Mouse (Mus musculus) intestine, postnatal 0 days (tissue): ENCODE results near the gene Gsk3b. TPM values are rescaled to one million over a fixed set of nuclear protein-coding genes. Genes with fewer than 3 reads are reported as not detected.

ENCODE experiments used
- ATAC-seq: fragments of 200-750 bp; cut with Nextera tagmentation; 2 replicates; pipeline ENCODE4 v1.8.0; 2017; ENCODE audit warnings: mild to moderate bottlenecking, moderate TSS enrichment, moderate library complexity
- H3K27ac ChIP-seq: fragments of 300-500 bp; sonication (generic); 2 replicates; pipeline ENCODE4 v1.5.1; 2014; ENCODE audit warnings: mild to moderate bottlenecking, low read depth, low read length, moderate library complexity
- H3K27me3 ChIP-seq: fragments of 300-500 bp; sonication (generic); replicated peaks from 2 replicates; pipeline ENCODE4 v1.6.1; 2014; ENCODE audit warnings: low read length, mixed read lengths; ENCODE audit not compliant: control insufficient read depth, insufficient read depth
- H3K36me3 ChIP-seq: fragments of 300-500 bp; sonication (generic); 2 replicates; pipeline ENCODE4 v1.6.1; 2014; ENCODE audit warnings: mild to moderate bottlenecking, moderate library complexity; ENCODE audit not compliant: control insufficient read depth, insufficient read depth
- H3K4me1 ChIP-seq: fragments of 300-500 bp; sonication (generic); replicated peaks from 2 replicates; pipeline ENCODE4 v1.6.1; 2014; ENCODE audit warnings: antibody characterized with exemption, low read length, mixed read lengths; ENCODE audit not compliant: control insufficient read depth, insufficient read depth
- H3K4me2 ChIP-seq: fragments of 300-500 bp; sonication (generic); replicated peaks from 2 replicates; pipeline ENCODE4 v1.6.1; 2014; ENCODE audit warnings: low read depth, mild to moderate bottlenecking, moderate library complexity
- H3K4me3 ChIP-seq: fragments of 300-500 bp; sonication (generic); 2 replicates; pipeline ENCODE4 v1.5.1; 2014; ENCODE audit warnings: low read depth, low read length
- H3K9ac ChIP-seq: fragments of 300-500 bp; sonication (generic); 2 replicates; pipeline ENCODE4 v1.6.1; 2014; ENCODE audit warnings: mild to moderate bottlenecking, low read depth, low read length
- H3K9me3 ChIP-seq: fragments of 300-500 bp; sonication (generic); 2 replicates; pipeline ENCODE4 v1.6.1; 2016; ENCODE audit warnings: mixed run types; ENCODE audit not compliant: control insufficient read depth
- CTCF ChIP-seq: sonication (generic); IDR thresholded peaks from 2 replicates; pipeline ENCODE4 v1.5.1; 2016; ENCODE audit warnings: low read depth, mild to moderate bottlenecking, control low read depth, antibody characterized with exemption, moderate library complexity
- WGBS: fragments of 180-500 bp; shearing (Covaris S2); extraction: QIAGEN DNeasy Blood & Tissue Kit; methylation state at CpG from one replicate; pipeline ENCODE4 v1.1.7; 2014; 5-methylcytosine and 5-hydroxymethylcytosine counted together
- polyA plus RNA-seq: library from polyadenylated mRNA; unstranded; fragments of >200 nt; fragmentation: Nextera tagmentation; extraction: Ambion mirVana; gene quantifications from 2 replicates; pipeline ENCODE4 v1.2.1, GENCODE M21; 2015

The Gsk3b gene
- polyA plus RNA-seq, 1 experiment from 2014 or later = 27.0 TPM

DNA sequence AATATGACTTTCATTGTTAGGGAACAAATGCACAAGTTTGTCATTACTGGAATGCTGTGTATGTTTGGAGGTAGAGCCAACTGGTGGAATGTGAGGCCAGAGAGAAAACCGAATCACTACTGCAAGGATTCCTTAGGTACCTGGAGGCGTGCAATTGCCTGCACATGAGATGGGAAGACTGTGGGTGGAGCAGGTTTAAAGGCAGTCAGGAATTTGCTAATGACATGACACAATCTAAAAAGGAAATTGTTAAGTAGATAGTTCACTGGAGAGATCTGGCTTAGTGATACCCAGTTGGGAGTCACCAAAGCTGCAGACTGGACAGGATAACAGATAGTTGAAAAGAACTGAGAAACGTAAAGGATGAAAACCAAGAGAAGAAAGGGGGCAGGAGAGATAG lies 73.2 kb downstream of the Gsk3b start:
- no peaks in the 10 kb centered on the region for H3K9me3 ChIP-seq
- 60% methylated on average over 3 of the region's 3 CpGs for WGBS
- no peak for ATAC-seq
- H3K4me3 ChIP-seq = no peak overlapping the region
- no peaks in the 10 kb centered on the region for H3K4me1 ChIP-seq
- H3K4me2 ChIP-seq = no peak overlapping the region
- H3K27me3 ChIP-seq = no peaks in the 10 kb centered on the region
- no peak overlapping the region for H3K9ac ChIP-seq
- no peak for TF ChIP-seq CTCF
- 0 out of 2 replicates have a peak, but pooled peaks cover 4% of the 10 kb centered on the region for H3K36me3 ChIP-seq
- H3K27ac ChIP-seq = no peak overlapping the region

GRCm38 (mm10) chr16:38164811-38165591 lies 76.2 kb downstream of the Gsk3b start:
- WGBS = 91% methylated on average over 7 of the region's 7 CpGs
- no peaks in the 10 kb centered on the region for H3K9me3 ChIP-seq
- no peak overlapping the region for H3K4me3 ChIP-seq

GRCm38 (mm10) chr16:38168971-38169370 lies 80.2 kb downstream of the Gsk3b start:
- Histone ChIP-seq H3K4me1 (no peaks in the 10 kb centered on the region), H3K27me3 (no peaks in the 10 kb centered on the region), H3K9ac (no peak overlapping the region), H3K4me3 (no peak overlapping the region), H3K9me3 (no peaks in the 10 kb centered on the region), H3K27ac (no peak overlapping the region), H3K4me2 (no peak overlapping the region), H3K36me3 (peaks cover 12% of the 10 kb centered on the region; the same call in 1 of the 2 replicates)
- no peak for ATAC-seq
- TF ChIP-seq CTCF = 0 out of 2 replicates have a peak, but pooled peaks have one; percentile 5
- WGBS = 95% methylated on average over 5 of the region's 5 CpGs

More at GRCm38 (mm10) chr16:38164811-38165591, 76.2 kb downstream of the Gsk3b start:
- no peaks in the 10 kb centered on the region for H3K36me3 ChIP-seq
- no peak for TF ChIP-seq CTCF
- H3K27ac ChIP-seq = no peak overlapping the region
- H3K27me3 ChIP-seq = no peaks in the 10 kb centered on the region
- no peak for ATAC-seq
- H3K9ac ChIP-seq = no peak overlapping the region
- H3K4me1 ChIP-seq = no peaks in the 10 kb centered on the region
- no peak overlapping the region for H3K4me2 ChIP-seq

GRCm38 (mm10) chr16:38179150-38179549 lies 90.3 kb downstream of the Gsk3b start:
- whole genome bisulfite sequencing = 78% methylated on average over 4 of the region's 4 CpGs
- H3K9me3 ChIP-seq = no peaks in the 10 kb centered on the region
- TF ChIP-seq CTCF = no peak
- no peak overlapping the region for H3K4me2 ChIP-seq
- no peak for ATAC-seq
- no peaks in the 10 kb centered on the region for H3K4me1 ChIP-seq
- no peak overlapping the region for H3K9ac ChIP-seq
- H3K36me3 ChIP-seq = no peaks in the 10 kb centered on the region
- no peak overlapping the region for H3K27ac ChIP-seq
- H3K4me3 ChIP-seq = no peak overlapping the region
- no peaks in the 10 kb centered on the region for H3K27me3 ChIP-seq

DNA sequence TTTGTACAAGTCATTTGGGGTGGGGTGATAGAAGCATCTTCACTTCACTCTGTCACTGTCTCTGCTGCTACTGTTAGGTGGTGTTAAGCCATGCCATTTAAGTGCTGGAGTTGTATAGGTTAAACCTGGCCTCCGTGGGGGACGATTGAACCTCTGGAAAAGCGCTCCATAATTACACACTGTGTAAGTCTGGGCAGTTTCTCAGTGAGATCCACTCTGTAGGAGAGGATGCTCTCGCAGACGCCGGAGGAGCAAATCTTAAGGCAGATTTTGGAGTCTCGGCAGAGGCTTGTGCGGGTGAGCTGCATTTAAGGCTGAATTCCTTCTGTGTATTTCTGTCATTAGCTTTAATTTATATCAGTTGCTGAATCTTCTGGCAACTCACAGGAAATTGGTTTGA lies 92.6 kb downstream of the Gsk3b start:
- H3K27ac ChIP-seq = no peak overlapping the region
- H3K9me3 ChIP-seq = no peaks in the 10 kb centered on the region
- no peak overlapping the region for H3K4me3 ChIP-seq
- TF ChIP-seq CTCF = no peak
- no peaks in the 10 kb centered on the region for H3K4me1 ChIP-seq
- no peak overlapping the region for H3K9ac ChIP-seq
- H3K27me3 ChIP-seq = no peaks in the 10 kb centered on the region
- no peak for ATAC-seq
- no peak overlapping the region for H3K4me2 ChIP-seq
- 78% methylated on average over 8 of the region's 8 CpGs for WGBS
- H3K36me3 ChIP-seq = no peaks in the 10 kb centered on the region

GRCm38 (mm10) chr16:38184657-38185269 lies 96.0 kb downstream of the Gsk3b start:
- Histone ChIP-seq H3K4me2 (no peak overlapping the region), H3K9ac (no peak overlapping the region), H3K9me3 (no peaks in the 10 kb centered on the region), H3K27me3 (no peaks in the 10 kb centered on the region), H3K4me1 (no peaks in the 10 kb centered on the region), H3K36me3 (peaks cover 15% of the 10 kb centered on the region; the same call in 1 of the 2 replicates), H3K27ac (peak overlapping the region; percentile 68), H3K4me3 (no peak overlapping the region)
- ATAC-seq = peak; percentile 59
- TF ChIP-seq CTCF = no peak
- 48% methylated on average over 8 of the region's 8 CpGs for WGBS
